Mouse (Mus musculus): ENCODE data around the gene Dst. TPM values are rescaled to one million over a fixed set of nuclear protein-coding genes. Genes with fewer than 3 reads are reported as not detected.

The Dst gene
- polyA plus RNA-seq, 1 experiment from 2014 or later = 11.3 TPM

- H3K4me1 ChIP-seq = no peaks in the 10 kb centered on the region
- 95% methylated on average over 7 of the region's 7 CpGs for WGBS
- H3K27ac ChIP-seq = no peak overlapping the region
- H3K36me3 ChIP-seq (replicated peaks) = peaks cover 44% of the 10 kb centered on the region
- no peak for DNase-seq (ENCODE audit: extremely low spot score, low spot score)
- H3K9me3 ChIP-seq = no peaks in the 10 kb centered on the region
- H3K27me3 ChIP-seq (ENCODE audit: poor library complexity, severe bottlenecking) = no peaks in the 10 kb centered on the region
- H3K4me3 ChIP-seq = no peak overlapping the region
These were observed 368.7 kb downstream of the Dst start for GRCm38 (mm10) chr1:34276756-34277155.

DNA sequence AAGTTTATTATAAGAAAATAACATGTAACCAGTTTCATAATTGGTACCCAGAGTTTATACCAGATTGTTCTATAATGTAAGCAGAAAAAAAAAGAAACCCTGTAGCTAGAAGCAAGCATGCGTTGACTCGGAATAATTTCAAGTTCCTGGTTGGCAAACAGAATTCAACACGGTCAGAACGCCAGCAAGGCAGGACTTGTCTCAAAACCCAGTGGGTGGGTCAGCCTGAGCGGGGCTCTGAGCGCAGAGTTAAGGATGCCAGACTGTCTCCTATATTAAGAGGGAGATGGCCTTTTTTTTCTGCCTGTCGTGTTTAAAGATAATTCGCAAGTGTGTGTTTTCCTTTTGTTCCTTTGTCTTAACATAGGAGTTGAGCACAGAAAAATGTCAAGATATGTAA is 369.2 kb downstream of the Dst start:
- no peak for DNase-seq (ENCODE audit: extremely low spot score, low spot score)
- 94% methylated on average over 8 of the region's 8 CpGs for WGBS
- Histone ChIP-seq H3K27ac (no peak overlapping the region), H3K36me3 (replicated peaks) (peaks cover 40% of the 10 kb centered on the region), H3K27me3 (ENCODE audit: poor library complexity, severe bottlenecking) (no peaks in the 10 kb centered on the region), H3K9me3 (no peaks in the 10 kb centered on the region), H3K4me1 (no peaks in the 10 kb centered on the region), H3K4me3 (no peak overlapping the region)

GRCm38 (mm10) chr1:34283502-34283901 is 375.5 kb downstream of the Dst start:
- Histone ChIP-seq H3K4me1 (no peaks in the 10 kb centered on the region), H3K9me3 (no peaks in the 10 kb centered on the region), H3K36me3 (replicated peaks) (peaks cover 34% of the 10 kb centered on the region), H3K27ac (no peak overlapping the region), H3K4me3 (no peak overlapping the region), H3K27me3 (ENCODE audit: poor library complexity, severe bottlenecking) (no peaks in the 10 kb centered on the region)
- 94% methylated on average over 7 of the region's 7 CpGs for WGBS
- no peak for DNase-seq (ENCODE audit: extremely low spot score, low spot score)

GRCm38 (mm10) chr1:34284979-34285378 is 377.0 kb downstream of the Dst start:
- H3K36me3 ChIP-seq (replicated peaks) = peaks cover 49% of the 10 kb centered on the region
- WGBS = 96% methylated on average over 9 of the region's 9 CpGs
- H3K27ac ChIP-seq = no peak overlapping the region
- H3K4me1 ChIP-seq = no peaks in the 10 kb centered on the region
- no peaks in the 10 kb centered on the region for H3K9me3 ChIP-seq
- H3K27me3 ChIP-seq (ENCODE audit: poor library complexity, severe bottlenecking) = no peaks in the 10 kb centered on the region
- DNase-seq (ENCODE audit: extremely low spot score, low spot score) = no peak
- H3K4me3 ChIP-seq = no peak overlapping the region

GRCm38 (mm10) chr1:34287731-34288130 is 379.7 kb downstream of the Dst start:
- no peak for DNase-seq (ENCODE audit: extremely low spot score, low spot score)
- H3K36me3 ChIP-seq (replicated peaks) = peaks cover 70% of the 10 kb centered on the region
- peaks cover 6% of the 10 kb centered on the region; the same call in 1 of the 2 replicates for H3K9me3 ChIP-seq
- H3K4me1 ChIP-seq = no peaks in the 10 kb centered on the region
- 94% methylated on average over 10 of the region's 10 CpGs for WGBS
- H3K4me3 ChIP-seq = no peak overlapping the region
- H3K27ac ChIP-seq = no peak overlapping the region
- no peaks in the 10 kb centered on the region for H3K27me3 ChIP-seq (ENCODE audit: poor library complexity, severe bottlenecking)

DNA sequence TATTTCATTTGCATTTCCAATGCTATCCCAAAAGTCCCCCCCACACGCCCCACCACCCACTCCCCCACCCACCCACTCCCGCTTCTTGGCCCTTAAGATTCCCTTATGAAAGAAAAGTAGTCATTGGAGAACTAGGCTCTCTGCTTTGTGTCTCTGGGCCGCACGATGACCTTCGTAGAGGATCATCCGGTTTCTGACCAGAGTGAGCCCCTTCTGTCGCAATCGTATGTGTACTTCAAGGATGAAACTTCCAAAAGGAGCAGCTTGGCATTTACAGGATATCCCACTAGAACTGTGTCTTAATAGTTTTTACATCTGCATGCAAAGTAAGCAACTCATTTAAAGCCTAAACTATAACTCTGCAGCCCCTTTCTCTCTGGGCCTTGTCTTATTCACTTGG is 380.2 kb downstream of the Dst start:
- Histone ChIP-seq H3K4me1 (no peaks in the 10 kb centered on the region), H3K27ac (no peak overlapping the region), H3K9me3 (peaks cover 6% of the 10 kb centered on the region; the same call in 1 of the 2 replicates), H3K4me3 (no peak overlapping the region), H3K36me3 (replicated peaks) (peaks cover 73% of the 10 kb centered on the region), H3K27me3 (ENCODE audit: poor library complexity, severe bottlenecking) (no peaks in the 10 kb centered on the region)
- 95% methylated on average over 8 of the region's 8 CpGs for WGBS
- no peak for DNase-seq (ENCODE audit: extremely low spot score, low spot score)

DNA sequence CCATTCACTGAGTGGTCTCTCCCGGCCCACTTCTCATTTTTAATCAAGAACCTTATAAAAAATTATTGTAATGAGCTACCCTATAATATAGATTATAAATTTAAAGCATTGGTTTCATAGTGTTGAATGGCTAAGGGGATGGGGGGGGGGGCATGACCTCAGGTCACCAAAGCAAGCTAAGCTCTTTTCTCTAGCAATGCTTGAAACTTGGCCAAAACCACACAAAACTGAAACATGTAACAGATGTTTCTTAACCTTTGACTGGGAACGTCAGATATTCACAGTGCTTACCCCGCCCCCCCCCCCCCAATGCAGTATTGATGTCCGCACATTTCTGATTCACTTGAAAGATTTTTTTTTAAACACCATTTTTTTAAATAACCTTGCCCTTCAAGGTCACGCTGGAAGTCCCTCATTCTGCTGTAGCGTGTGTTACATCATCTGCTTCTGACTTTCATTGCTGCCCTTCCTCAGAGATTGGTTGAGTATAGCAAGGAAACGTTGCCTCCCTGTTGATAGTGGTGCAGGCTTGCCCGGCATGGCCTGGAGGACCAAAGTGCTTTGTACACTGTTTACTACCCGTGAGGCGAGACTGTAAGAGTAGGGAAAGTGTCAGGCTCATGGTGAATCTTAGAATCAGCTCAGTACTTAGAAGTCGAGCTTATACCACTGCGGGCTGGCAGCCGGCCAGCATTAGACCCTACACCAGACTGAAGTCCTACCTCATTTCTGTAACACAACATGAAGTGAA is 380.9 kb downstream of the Dst start:
- Histone ChIP-seq H3K9me3 (peaks cover 6% of the 10 kb centered on the region; the same call in 1 of the 2 replicates), H3K4me1 (no peaks in the 10 kb centered on the region), H3K4me3 (no peak overlapping the region), H3K27ac (no peak overlapping the region), H3K36me3 (replicated peaks) (peaks cover 80% of the 10 kb centered on the region), H3K27me3 (ENCODE audit: poor library complexity, severe bottlenecking) (no peaks in the 10 kb centered on the region)
- no peak for DNase-seq (ENCODE audit: extremely low spot score, low spot score)
- 91% methylated on average over 13 of the region's 13 CpGs for WGBS

DNA sequence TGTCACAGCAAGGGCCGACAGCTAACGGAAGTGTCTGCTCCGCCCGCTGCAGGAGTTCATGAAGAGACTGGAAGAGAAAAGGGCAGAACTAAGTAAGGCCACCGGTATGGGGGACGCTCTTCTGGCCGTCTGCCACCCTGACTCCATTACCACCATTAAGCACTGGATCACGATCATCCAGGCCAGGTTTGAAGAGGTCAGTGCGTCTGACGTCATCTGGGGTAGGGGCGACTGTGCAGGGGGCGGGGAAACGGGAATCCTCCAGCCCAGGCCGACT is 381.4 kb downstream of the Dst start:
- Histone ChIP-seq H3K4me3 (no peak overlapping the region), H3K9me3 (peaks cover 6% of the 10 kb centered on the region; the same call in 1 of the 2 replicates), H3K36me3 (replicated peaks) (peaks cover 78% of the 10 kb centered on the region), H3K27ac (no peak overlapping the region), H3K27me3 (ENCODE audit: poor library complexity, severe bottlenecking) (no peaks in the 10 kb centered on the region), H3K4me1 (no peaks in the 10 kb centered on the region)
- WGBS = 94% methylated on average over 14 of the region's 14 CpGs
- no peak for DNase-seq (ENCODE audit: extremely low spot score, low spot score)

DNA sequence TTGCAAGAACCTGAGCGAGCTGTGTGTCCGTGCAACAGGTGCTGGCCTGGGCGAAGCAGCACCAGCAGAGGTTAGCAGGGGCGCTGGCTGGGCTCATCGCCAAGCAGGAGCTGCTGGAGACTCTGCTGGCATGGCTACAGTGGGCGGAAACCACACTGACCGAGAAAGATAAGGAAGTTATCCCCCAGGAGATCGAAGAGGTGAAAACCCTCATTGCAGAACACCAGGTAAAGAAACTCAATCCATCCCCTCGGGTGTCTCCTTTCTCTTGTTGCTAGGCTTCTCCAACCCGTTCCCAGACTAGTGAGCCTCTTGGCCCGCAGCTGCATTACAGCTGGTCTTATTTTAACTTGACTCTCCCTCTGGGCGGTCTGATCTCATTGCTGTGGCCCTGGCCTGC is 382.3 kb downstream of the Dst start:
- Histone ChIP-seq H3K4me1 (no peaks in the 10 kb centered on the region), H3K27ac (no peak overlapping the region), H3K27me3 (ENCODE audit: poor library complexity, severe bottlenecking) (no peaks in the 10 kb centered on the region), H3K9me3 (peaks cover 6% of the 10 kb centered on the region; the same call in 1 of the 2 replicates), H3K4me3 (no peak overlapping the region), H3K36me3 (replicated peaks) (peaks cover 80% of the 10 kb centered on the region)
- no peak for DNase-seq (ENCODE audit: extremely low spot score, low spot score)
- WGBS = 90% methylated on average over 12 of the region's 12 CpGs

- no peaks in the 10 kb centered on the region for H3K27me3 ChIP-seq (ENCODE audit: poor library complexity, severe bottlenecking)
- no peak overlapping the region for H3K27ac ChIP-seq
- peaks cover 6% of the 10 kb centered on the region; the same call in 1 of the 2 replicates for H3K9me3 ChIP-seq
- H3K4me1 ChIP-seq = no peaks in the 10 kb centered on the region
- 95% methylated on average over 14 of the region's 14 CpGs for WGBS
- H3K36me3 ChIP-seq (replicated peaks) = peaks cover 81% of the 10 kb centered on the region
- no peak overlapping the region for H3K4me3 ChIP-seq
- no peak for DNase-seq (ENCODE audit: extremely low spot score, low spot score)
These were observed 385.2 kb downstream of the Dst start for GRCm38 (mm10) chr1:34293198-34293597.

DNA sequence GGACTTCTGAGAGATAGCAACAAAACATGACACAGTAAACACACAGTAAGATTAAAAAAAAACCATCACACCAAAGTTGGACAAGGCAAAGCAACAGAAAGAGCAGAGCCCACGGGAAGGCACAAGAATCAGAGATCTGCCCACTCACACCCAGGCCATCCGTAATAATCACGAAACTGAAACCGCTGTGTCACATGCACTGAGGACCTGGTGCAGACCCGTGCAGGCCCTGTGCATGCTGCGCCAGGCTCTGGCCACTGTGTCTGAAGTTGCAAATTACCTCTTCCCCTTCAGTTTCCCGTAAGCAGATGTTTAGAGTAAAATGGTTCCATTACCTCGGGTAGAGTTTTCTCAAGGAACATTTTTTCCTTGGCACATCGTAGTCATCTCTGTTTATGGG is 389.6 kb downstream of the Dst start:
- Histone ChIP-seq H3K4me3 (no peak overlapping the region), H3K27ac (no peak overlapping the region), H3K36me3 (replicated peaks) (peaks cover 54% of the 10 kb centered on the region), H3K27me3 (ENCODE audit: poor library complexity, severe bottlenecking) (no peaks in the 10 kb centered on the region), H3K9me3 (no peaks in the 10 kb centered on the region), H3K4me1 (peaks cover 11% of the 10 kb centered on the region)
- 90% methylated on average over 9 of the region's 9 CpGs for WGBS
- DNase-seq (ENCODE audit: extremely low spot score, low spot score) = no peak

DNA sequence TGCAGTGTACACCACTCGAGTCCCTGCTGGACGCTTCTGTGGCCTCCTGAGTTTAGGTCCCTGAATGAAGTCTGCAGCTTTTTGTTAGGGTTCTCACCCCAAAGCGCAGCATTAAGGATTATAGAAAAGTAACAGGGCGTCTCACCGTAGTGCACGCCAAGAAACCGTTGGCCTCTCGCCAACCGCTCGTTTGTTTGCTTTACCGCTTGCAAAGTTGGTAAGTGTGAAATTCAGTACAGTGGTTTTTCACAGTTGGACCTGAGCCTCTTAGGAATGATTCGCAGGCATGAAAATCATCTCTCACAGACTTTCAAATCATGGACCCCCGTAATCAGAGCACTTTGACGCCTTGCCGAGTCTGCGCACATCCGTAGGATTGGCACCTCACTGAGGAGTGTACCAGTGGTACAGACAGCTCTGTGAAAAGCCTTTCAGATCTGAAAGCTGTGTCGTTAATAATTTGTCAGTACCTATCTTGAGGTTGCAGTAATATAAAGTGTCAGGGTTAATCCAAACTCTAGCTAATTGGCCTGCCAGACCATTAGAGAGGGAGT is 390.7 kb downstream of the Dst start:
- H3K36me3 ChIP-seq (replicated peaks) = peaks cover 53% of the 10 kb centered on the region
- no peak for DNase-seq (ENCODE audit: extremely low spot score, low spot score)
- no peak overlapping the region for H3K4me3 ChIP-seq
- no peak overlapping the region for H3K27ac ChIP-seq
- peaks cover 11% of the 10 kb centered on the region for H3K4me1 ChIP-seq
- H3K27me3 ChIP-seq (ENCODE audit: poor library complexity, severe bottlenecking) = no peaks in the 10 kb centered on the region
- WGBS = 89% methylated on average over 18 of the region's 18 CpGs
- no peaks in the 10 kb centered on the region for H3K9me3 ChIP-seq

DNA sequence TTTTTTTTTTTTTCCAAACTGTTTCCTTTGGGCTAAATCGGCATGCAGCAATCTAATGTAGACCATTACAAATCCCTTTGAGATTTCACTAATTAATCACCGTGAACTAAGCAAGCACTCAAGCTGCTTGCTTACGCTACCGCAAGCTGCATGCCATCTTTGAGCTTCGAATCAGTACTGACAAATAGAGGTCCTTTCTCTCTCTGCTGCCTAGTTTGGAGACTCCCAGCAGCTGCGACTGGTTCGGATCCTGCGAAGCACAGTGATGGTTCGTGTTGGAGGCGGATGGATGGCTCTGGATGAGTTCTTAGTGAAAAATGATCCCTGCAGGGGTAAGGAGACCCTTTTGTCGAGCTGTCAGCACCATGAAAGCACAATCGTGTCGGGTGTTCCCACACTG is 391.5 kb downstream of the Dst start:
- Histone ChIP-seq H3K36me3 (replicated peaks) (peaks cover 48% of the 10 kb centered on the region), H3K9me3 (no peaks in the 10 kb centered on the region), H3K4me1 (peaks cover 11% of the 10 kb centered on the region), H3K27ac (no peak overlapping the region), H3K27me3 (ENCODE audit: poor library complexity, severe bottlenecking) (no peaks in the 10 kb centered on the region), H3K4me3 (no peak overlapping the region)
- WGBS = 80% methylated on average over 13 of the region's 13 CpGs
- no peak for DNase-seq (ENCODE audit: extremely low spot score, low spot score)
